ENCODE assay signal across 21 mouse cellular contexts in genomic region chr16:57378631-57379330, GRCm38 (mm10).
"Had no signal": no experiment of that assay in that cellular context is flagged by ENCODE, and none has a peak within 500 bp of the region (broad histone marks: within the 10 kb centered on the region; RNA-seq: fewer than 3 reads in every experiment).

No protein-coding gene starts in this region.

- H3K9me3 ChIP-seq: limb, embryonic 15.5 days; neural tube, embryonic 12.5 days; neural tube, embryonic 15.5 days; stomach, embryonic 15.5 days had no signal

- ATAC-seq: liver, postnatal 0 days; lung, postnatal 0 days had no signal

- H3K4me2 ChIP-seq: limb, embryonic 15.5 days; liver, embryonic 11.5 days; lung, embryonic 14.5 days; midbrain, embryonic 11.5 days; neural tube, embryonic 12.5 days; neural tube, embryonic 15.5 days; stomach, embryonic 15.5 days had no signal

- H3K36me3 ChIP-seq: limb, embryonic 15.5 days; neural tube, embryonic 12.5 days; neural tube, embryonic 15.5 days; stomach, embryonic 15.5 days had no signal

- H3K27me3 ChIP-seq: limb, embryonic 15.5 days; megakaryocyte, embryonic 14.5 days; neural tube, embryonic 12.5 days; neural tube, embryonic 15.5 days; stomach, embryonic 15.5 days had no signal

- DNase-seq: kidney, postnatal 14 days; kidney, postnatal 4 days; layer of hippocampus, adult 9-11 months; liver, postnatal 0 days; lung, embryonic 14.5 days; midbrain, embryonic 14.5 days; retina, postnatal 1 day; right cerebral cortex, postnatal 25 days; spleen, adult 18-20 months; thymus, postnatal 25 days had no signal

- H3K27ac ChIP-seq: layer of hippocampus, adult 2 months; limb, embryonic 15.5 days; liver, embryonic 14.5 days; macrophage; neural tube, embryonic 12.5 days; neural tube, embryonic 15.5 days; stomach, embryonic 15.5 days had no signal

- H3K9ac ChIP-seq: limb, embryonic 15.5 days; liver, embryonic 14.5 days; liver, postnatal 0 days; lung, embryonic 14.5 days; neural tube, embryonic 12.5 days; neural tube, embryonic 15.5 days; stomach, embryonic 15.5 days had no signal

- H3K4me3 ChIP-seq: layer of hippocampus, adult 2 months; limb, embryonic 15.5 days; megakaryocyte, embryonic 14.5 days; neural tube, embryonic 12.5 days; neural tube, embryonic 15.5 days; stomach, embryonic 15.5 days had no signal

- H3K4me1 ChIP-seq: neural tube, embryonic 12.5 days; stomach, embryonic 15.5 days had no signal
